Mouse (Mus musculus) urinary bladder, postnatal 25 days (tissue): Measurements from ENCODE around the gene Ppfia3.
"Not testable (repeated sequence)": the region's sequence is repeated elsewhere in the genome, so short reads cannot be mapped to it uniquely, and the experiment has no call there.

Experiments
- DNase-seq: peaks from one replicate; pipeline ENCODE4 v3.0.0; 2022; ENCODE audit warnings: low spot score

The Ppfia3 gene

GRCm38 (mm10) chr7:45386077-45386476 lies 19.3 kb upstream of the Ppfia3 start:
- DNase-seq = no peak

- DNase-seq = no peak
These were observed 9.2 kb upstream of the Ppfia3 start for GRCm38 (mm10) chr7:45376057-45376456.

GRCm38 (mm10) chr7:45374620-45375019 lies 7.8 kb upstream of the Ppfia3 start:
- no peak for DNase-seq

GRCm38 (mm10) chr7:45372371-45372770 lies 5.6 kb upstream of the Ppfia3 start:
- DNase-seq = no peak

- DNase-seq = peak; percentile 82
These were observed 3.9 kb upstream of the Ppfia3 start, which contains the start of gene Lin7b for GRCm38 (mm10) chr7:45370475-45371311. Lin7b (minus strand) TSS chr7:45370583.

GRCm38 (mm10) chr7:45369836-45370474 lies 3.1 kb upstream of the Ppfia3 start:
- DNase-seq = no peak

GRCm38 (mm10) chr7:45369022-45369745 lies 2.4 kb upstream of the Ppfia3 start:
- no peak for DNase-seq

GRCm38 (mm10) chr7:45368178-45368577 lies 1.4 kb upstream of the Ppfia3 start:
- DNase-seq = no peak

GRCm38 (mm10) chr7:45367020-45367880 lies 431 bp upstream of the Ppfia3 start:
- DNase-seq = peak; percentile 97

- peak; percentile 55 for DNase-seq
These were observed 822 bp downstream of the Ppfia3 start for GRCm38 (mm10) chr7:45365742-45366651.

GRCm38 (mm10) chr7:45363983-45364382 lies 2.8 kb downstream of the Ppfia3 start:
- no peak for DNase-seq

GRCm38 (mm10) chr7:45362801-45363200 lies 4.0 kb downstream of the Ppfia3 start:
- peak; percentile 57 for DNase-seq

GRCm38 (mm10) chr7:45361243-45361804 lies 5.5 kb downstream of the Ppfia3 start:
- peak; percentile 67 for DNase-seq

- no peak for DNase-seq
These were observed 6.3 kb downstream of the Ppfia3 start for GRCm38 (mm10) chr7:45360404-45361125.

GRCm38 (mm10) chr7:45359081-45359480 lies 7.7 kb downstream of the Ppfia3 start:
- DNase-seq = not testable (repeated sequence)

GRCm38 (mm10) chr7:45356087-45356486 lies 10.7 kb downstream of the Ppfia3 start:
- DNase-seq = no peak

GRCm38 (mm10) chr7:45355318-45356020 lies 11.3 kb downstream of the Ppfia3 start:
- DNase-seq = no peak

- no peak for DNase-seq
These were observed 13.8 kb downstream of the Ppfia3 start for GRCm38 (mm10) chr7:45353041-45353440.

GRCm38 (mm10) chr7:45346905-45347304 lies 19.9 kb downstream of the Ppfia3 start:
- no peak for DNase-seq
